Mouse (Mus musculus) gastrocnemius, postnatal 10 days (tissue): ENCODE measurements around the gene Pold3. TPM values are rescaled to one million over a fixed set of nuclear protein-coding genes. Genes with fewer than 3 reads are reported as not detected.

Source experiments
- total RNA-seq, 2 experiments: library from RNA; stranded (reverse); gene quantifications; 2 replicates each; pipeline ENCODE4 v1.2.3; 2021

Gene Pold3
- total RNA-seq, 2 experiments from 2014 or later = 8.8 to 14.2 TPM

Other genes starting within 250 kb of the Pold3 start
- gene Rnf169, start 141.1 kb downstream of the Pold3 start, total RNA-seq = 10 to 100 TPM in 1 of 2 experiments, 1 to 10 TPM in 1; 9.2 to 10.5 TPM
- 1 to 10 TPM; 2.5 to 3.3 TPM for gene Chrdl2, start 115.4 kb downstream of the Pold3 start, total RNA-seq
- gene Lipt2, start 37.7 kb upstream of the Pold3 start, total RNA-seq = 1 to 10 TPM; 5.6 to 6.3 TPM
- under 1 TPM; 0.70 to 0.84 TPM for gene Kcne3, start 54.9 kb upstream of the Pold3 start, total RNA-seq
- gene Pgm2l1, start 105.8 kb upstream of the Pold3 start, total RNA-seq = 10 to 100 TPM; 11.4 to 11.5 TPM
- gene P4ha3, start 164.0 kb upstream of the Pold3 start, total RNA-seq = 1 to 10 TPM; 3.5 to 5.7 TPM